Mouse (Mus musculus): ENCODE data around the gene Olfr1094. TPM values are rescaled to one million over a fixed set of nuclear protein-coding genes. Genes with fewer than 3 reads are reported as not detected.

The Olfr1094 gene
- not detected in 2 replicates for total RNA-seq (2021)
- long read RNA-seq = 0 reads

DNA sequence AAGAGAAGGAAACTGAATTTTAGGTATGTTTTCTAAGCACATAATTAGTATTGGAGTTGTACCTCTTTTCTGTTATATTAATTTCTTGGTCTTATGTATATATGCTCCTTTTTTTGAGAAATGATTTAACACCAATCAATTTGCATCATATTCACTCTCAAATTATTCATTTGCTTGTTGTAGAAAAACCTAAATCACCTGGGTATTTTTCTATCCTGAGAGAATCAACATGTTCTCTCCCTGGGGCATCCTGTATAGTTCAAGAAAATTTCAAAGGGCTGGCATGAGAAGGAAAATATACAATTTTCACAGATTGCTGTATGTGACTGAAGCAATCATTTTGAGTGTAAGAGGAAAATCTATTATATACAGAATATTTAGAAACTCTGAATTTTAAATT, at the start of gene Olfr1094:
Gene Olfr1094, plus strand, starts transcription at position 301 of the 400 bp plus-strand sequence.
- no peak for DNase-seq

DNA sequence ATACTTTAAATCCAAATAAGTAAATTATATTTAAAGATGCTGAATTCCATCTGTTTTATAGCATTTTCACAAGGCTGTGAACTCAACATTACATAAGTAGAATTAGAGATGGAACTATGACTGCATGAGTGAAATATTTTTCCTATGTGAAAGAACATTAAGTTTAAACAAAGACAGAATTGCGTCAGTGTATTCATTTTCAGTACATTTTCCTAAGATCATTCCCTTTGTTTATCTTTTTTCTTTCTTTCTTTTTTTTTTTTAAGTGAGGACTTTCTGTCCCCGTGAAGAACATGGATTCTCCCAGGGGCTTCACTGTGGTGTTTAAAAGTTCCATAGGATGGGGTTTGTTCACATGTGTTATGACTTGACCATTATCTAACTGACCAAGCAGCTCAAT, 42.3 kb upstream of the Olfr1094 start, which contains the start of gene Olfr1093:
Gene Olfr1093, plus strand, starts transcription at position 301 of the 400 bp plus-strand sequence.
- no peak for DNase-seq

DNA sequence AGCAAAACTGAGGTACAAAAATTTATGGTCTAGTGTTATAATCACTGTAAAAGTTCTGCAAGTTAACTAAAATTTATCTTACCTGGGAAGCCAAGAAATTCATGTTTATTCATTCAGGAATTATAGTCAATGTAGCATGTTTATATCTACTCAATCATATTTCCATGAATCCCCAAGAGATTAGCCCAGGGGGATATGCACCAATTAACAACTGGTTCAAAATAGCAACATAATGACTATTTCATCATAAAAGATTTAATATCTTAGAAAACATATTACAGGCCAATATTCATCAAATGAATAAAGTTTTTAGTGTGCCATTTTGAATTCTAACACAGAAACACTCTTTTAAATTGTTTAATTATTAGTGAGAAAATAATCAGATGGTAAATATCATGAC, 14.5 kb upstream of the Olfr1094 start, which contains the start of gene Olfr141:
Gene Olfr141, minus strand, starts transcription at position 101 of the 400 bp plus-strand sequence.
- no peak for DNase-seq

DNA sequence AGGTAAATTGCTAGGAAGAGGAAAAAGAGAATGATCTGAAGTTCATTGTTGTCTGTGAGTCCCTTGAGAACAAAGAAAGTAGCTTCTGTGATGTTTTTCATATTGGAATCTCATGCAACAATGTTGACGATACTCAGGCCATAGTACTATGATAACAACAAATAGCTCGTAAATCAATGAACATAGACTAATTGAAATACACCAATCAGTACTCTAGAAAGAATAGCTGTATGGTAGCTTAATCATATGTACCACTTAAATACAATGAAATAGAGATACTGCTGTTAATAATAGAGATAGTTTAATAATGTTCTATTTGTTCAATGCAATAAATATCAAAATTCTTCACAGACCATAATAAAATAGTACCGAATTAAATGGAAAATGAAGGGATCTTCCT, 27.1 kb downstream of the Olfr1094 start, which contains the start of gene Olfr1095:
Gene Olfr1095, minus strand, starts transcription at position 101 of the 400 bp plus-strand sequence.
- DNase-seq = no peak

DNA sequence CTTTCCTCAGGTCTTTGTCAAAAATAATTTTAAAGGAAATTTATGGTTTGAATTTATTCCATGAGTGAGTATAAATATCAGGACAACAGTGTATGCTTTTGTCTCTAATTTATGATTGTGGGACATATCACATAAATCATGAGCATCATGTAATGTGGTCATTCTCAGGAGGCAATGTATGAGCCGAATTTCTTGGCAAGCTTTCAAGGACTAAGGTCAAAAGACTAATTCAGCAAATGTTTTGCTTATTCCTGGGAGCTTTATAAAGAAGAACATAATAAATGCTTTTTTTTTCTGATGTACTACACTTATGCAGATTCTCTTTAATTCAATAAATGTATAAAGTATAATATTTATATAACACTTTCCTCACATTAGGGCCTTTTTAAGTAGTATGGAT, 50.2 kb downstream of the Olfr1094 start, which contains the start of gene Gm13723:
Gene Gm13723, minus strand, starts transcription at position 101 of the 400 bp plus-strand sequence.
- DNase-seq = no peak

Other genes with a start within 250 kb of the Olfr1094 start
- not detected in 2 replicates for gene Olfr1082, start 225.7 kb upstream of the Olfr1094 start, total RNA-seq (2021)
- not detected in 2 replicates for gene Olfr1084, start 184.9 kb upstream of the Olfr1094 start, total RNA-seq (2021)
- gene Olfr1085, start 162.6 kb upstream of the Olfr1094 start, total RNA-seq (2021) = not detected in 2 replicates
- gene Olfr1086, start 144.6 kb upstream of the Olfr1094 start, total RNA-seq (2021) = not detected in 2 replicates
- not detected in 2 replicates for gene Olfr1087, start 126.3 kb upstream of the Olfr1094 start, total RNA-seq (2021)
- not detected in 2 replicates for gene Olfr1089, start 91.0 kb upstream of the Olfr1094 start, total RNA-seq (2021)
- not detected in 2 replicates for gene Olfr1090, start 65.7 kb upstream of the Olfr1094 start, total RNA-seq (2021)
- gene Olfr1093, start 42.2 kb upstream of the Olfr1094 start, total RNA-seq (2021) = not detected in 2 replicates
- gene Olfr141, start 14.6 kb upstream of the Olfr1094 start, total RNA-seq (2021) = not detected in 2 replicates
- not detected in 2 replicates for gene Olfr1095, start 27.0 kb downstream of the Olfr1094 start, total RNA-seq (2021)
- not detected in 2 replicates for gene Gm13723, start 50.1 kb downstream of the Olfr1094 start, total RNA-seq (2021)
- gene Olfr1097, start 67.6 kb downstream of the Olfr1094 start, total RNA-seq (2021) = not detected in 2 replicates
- gene Olfr1098, start 99.9 kb downstream of the Olfr1094 start, total RNA-seq (2021) = not detected in 2 replicates
- not detected in 2 replicates for gene Olfr1099, start 136.0 kb downstream of the Olfr1094 start, total RNA-seq (2021)
- not detected in 2 replicates for gene Olfr1100, start 155.3 kb downstream of the Olfr1094 start, total RNA-seq (2021)
- not detected in 2 replicates for gene Olfr1101, start 166.6 kb downstream of the Olfr1094 start, total RNA-seq (2021)
- gene Olfr1102, start 173.7 kb downstream of the Olfr1094 start, total RNA-seq (2021) = not detected in 2 replicates
- not detected in 2 replicates for gene Olfr1104, start 202.4 kb downstream of the Olfr1094 start, total RNA-seq (2021)
- gene Olfr1105, start 211.9 kb downstream of the Olfr1094 start, total RNA-seq (2021) = not detected in 2 replicates
- not detected in 2 replicates for gene Olfr1106, start 227.6 kb downstream of the Olfr1094 start, total RNA-seq (2021)

Data from adrenal gland, postnatal 25 days (tissue).